Mouse (Mus musculus) thymus, adult 18-20 months (tissue): ENCODE measurements around the gene Zfp420.

ENCODE experiments used
- DNase-seq, 2 experiments: peaks; one replicate each; pipeline ENCODE4 v3.0.0; 2022; ENCODE audit warnings: mixed read lengths in 2 of 2

Zfp420 gene

DNA sequence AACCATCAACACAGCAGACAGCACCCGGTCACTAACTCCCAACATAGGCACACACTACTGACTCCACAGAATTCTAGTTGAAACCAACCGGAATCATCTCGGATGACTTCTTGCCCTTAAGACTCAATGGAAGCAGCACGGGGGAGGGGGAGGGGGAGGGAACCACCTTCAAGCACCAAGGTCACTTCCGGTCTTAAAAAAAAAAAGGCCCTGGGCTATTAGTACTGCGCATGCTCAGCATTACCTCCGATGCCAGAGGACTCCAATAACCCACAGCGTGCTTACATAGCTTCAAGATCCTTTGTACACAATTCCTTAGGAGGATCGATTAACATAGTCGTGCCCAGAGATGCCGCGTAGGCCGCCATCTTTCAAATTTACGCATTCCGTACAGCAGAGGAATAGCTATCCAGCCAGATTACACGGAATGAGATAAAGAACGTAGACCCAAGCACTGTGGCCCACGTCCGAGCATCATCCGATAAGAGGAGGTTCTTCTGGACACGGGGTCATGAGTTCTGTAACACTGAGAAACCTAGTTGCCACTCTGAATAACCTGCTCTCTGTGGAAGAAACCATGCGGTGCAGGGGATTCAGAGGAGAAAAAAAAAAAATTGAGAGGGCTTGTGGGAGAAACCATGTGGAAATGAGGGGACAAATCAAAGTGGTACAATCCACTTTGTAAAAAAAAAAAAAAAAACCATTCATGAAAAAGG is 46.3 kb downstream of the Zfp420 start, which contains the start of gene Zfp27:
Gene Zfp27, minus strand, starts transcription at position 607 of the 716 bp plus-strand sequence.
- DNase-seq, result peak; percentile 12 to 48

DNA sequence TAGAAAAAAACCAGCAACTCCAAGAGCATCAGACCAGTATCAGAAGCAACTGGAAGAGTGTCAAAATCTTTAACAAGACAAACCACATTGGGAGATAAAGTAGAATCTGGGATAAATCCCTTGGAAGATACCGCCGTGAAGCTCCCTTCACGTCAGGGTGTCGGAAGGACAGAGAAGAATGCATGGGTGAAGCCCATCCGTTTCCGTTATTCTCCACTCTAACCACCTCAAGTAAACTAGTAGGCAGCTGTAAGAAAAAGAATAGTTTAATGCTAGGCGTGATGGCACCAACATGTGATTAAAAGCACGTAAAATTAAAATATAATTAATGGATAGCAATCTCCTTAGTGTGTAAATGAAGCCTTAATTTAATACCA is 46.9 kb downstream of the Zfp420 start:
- DNase-seq, result no peak

DNA sequence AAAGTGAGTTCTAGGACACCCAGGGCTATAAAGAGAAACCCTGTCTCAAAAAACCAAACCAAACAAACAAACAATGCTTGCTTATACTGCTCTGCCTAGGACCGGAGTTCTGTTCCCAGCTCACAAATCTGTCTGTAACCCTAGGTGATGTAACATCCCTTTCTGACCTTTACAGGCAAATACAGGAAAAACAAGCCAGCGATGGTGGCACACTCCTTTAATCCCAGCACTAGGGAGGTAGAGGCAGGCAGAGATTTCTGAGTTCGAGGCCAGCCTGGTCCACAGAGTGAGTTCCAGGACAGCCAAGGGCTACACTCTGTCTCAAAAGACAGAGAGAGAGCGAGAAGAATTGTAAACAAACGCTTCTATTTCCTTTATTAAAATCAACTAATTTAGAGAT is 47.4 kb downstream of the Zfp420 start:
- peak in 1 of 2 experiments; percentile 11 for DNase-seq

DNA sequence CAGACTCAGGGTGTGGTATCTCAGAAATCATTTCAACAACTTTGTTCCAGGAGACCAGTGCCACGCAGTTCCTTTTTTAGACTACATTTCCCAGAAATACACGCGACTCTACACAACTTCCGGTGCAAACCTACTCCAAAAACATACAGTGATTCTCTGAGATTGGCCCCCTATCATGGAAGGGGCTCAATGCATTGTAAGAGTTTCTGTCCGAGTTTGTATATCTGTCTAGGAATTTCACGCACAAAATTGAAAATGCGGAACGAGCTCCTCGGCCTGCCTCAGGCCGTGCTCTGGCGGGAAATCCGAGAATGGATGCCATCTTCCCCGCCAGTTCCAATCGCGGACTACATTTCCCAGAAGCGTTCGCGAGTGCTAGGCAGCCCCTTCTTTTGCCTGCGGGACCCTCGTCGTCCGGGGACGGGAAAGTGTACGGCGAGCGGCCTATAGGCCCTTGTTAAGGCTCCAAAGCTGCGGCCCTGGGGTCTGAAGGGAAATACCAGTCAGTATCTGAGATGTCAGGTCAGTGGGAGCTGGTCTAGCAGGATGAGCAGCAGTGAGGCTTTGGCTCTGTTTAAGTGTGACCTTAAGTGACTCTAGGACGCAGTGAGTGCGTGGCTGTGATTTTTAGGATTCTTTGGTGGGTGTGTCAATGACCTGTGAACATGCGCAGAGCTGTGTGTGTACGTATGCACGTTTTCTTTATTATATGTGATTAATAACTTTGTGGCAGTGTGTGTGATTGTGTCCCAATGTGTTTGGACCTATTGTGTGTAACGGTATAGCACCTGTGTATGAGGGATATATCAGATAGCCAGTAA is 48.6 kb downstream of the Zfp420 start, which contains the start of gene Zfp383:
Gene Zfp383, plus strand, starts transcription at position 94 of the 821 bp plus-strand sequence.
- peak; percentile 57 to 74 for DNase-seq

DNA sequence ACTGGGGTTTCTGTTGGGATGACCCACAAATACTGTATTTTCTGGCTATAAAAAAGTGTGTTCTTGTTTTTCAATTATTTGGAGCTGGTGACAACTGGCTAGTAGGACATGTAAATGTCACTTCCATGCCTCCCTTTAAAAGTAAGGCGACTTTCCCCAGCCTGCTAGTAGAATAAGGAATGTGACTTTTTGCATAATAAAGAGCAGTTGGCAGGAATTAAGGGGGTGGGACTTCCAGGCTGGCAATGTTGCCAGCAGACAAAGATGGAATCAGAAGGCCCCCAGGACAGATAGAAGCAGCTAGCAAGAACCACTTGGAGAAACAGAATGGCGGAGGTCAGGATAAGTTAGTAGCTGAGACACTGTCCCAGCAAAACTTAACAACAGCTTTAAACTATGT is 50.5 kb downstream of the Zfp420 start:
- no peak for DNase-seq

DNA sequence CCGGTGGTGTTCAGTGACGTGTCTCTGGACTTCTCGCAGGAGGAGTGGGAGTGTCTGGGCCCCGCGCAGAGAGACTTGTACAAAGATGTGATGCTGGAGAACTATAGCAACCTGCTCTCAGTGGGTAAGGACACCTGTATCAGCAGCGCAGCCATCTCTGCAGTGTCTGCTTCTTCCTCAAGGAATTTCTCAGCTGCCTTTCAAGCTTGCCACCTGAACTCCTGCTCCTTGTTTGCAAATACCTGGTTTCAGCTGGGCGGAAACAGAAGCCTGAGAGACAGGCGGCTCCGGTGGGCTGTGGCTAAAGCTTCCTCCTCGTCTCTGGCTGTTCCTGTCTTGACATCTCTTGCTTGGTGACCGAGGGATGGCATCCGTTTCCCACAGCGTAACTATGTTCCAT is 52.4 kb downstream of the Zfp420 start:
- no peak for DNase-seq

DNA sequence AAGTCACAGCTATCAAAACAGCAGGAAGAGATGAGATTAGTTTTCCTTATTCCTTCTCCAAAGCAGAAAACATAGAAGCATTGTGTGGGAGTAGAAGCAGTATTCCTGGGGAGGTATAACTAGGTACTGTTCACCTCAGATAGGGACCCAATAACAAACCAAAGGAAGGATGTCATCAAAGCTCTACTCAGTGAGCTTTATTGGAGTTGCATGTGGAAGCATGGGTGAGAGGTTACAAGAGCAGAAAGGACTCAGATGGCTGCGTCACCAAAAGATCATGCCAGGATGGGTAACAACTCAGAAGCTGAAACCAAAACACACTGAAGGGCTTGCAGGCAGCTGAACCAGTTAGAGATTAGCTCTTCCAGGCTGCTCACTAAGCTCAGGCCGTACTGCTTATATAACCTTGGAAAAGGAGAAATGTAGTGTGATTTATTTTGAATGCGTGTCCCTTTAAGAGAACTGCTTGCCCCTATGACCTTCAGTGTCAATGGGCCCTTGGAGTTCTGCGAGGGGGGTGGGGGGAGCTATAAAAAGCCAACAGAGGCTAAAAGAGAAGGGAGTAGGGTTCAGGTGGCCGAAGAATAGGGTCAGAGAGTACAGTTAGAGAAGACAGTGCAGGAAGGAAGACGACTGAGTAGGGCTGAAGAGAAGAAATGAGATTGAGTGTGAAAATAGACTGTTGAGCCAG is 57.7 kb downstream of the Zfp420 start:
- DNase-seq, result no peak

DNA sequence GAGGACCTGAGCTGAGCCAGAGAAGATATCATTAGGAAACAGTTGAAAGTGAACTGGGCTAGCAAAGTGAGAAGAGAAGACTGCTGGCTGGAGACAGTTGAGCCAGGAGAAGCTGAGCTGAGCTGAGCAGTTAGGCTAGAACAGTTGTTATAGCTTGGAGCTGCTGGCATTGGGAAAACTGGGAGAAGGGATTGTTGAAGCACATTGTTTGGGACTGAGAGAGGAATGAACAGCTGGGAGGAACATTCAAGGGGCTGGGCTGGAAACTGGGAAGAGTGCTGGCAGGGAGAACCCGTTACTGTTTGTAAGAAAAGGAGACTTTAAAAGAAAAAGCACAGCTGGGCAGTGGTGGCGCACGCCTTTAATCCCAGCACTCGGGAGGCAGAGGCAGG is 58.3 kb downstream of the Zfp420 start:
- no peak for DNase-seq

GRCm38 (mm10) chr7:29921439-29922093 is 61.8 kb downstream of the Zfp420 start:
- DNase-seq, result no peak

GRCm38 (mm10) chr7:29922780-29923179 is 63.0 kb downstream of the Zfp420 start:
- no peak for DNase-seq
